Mouse (Mus musculus) left cerebral cortex, postnatal 10 days (tissue): Measurements from ENCODE around the gene Maml3. TPM values are rescaled to one million over a fixed set of nuclear protein-coding genes. Genes with fewer than 3 reads are reported as not detected.

Source experiments
- DNase-seq, 2 experiments: peaks; one replicate each; pipeline ENCODE4 v3.0.0; 2021 to 2022; ENCODE audit warnings: low spot score in 2 of 2, mixed read lengths in 1 of 2; ENCODE audit errors: extremely low spot score in 1 of 2
- intact Hi-C: fragments of 180-260 bp; cut with DNase I; formaldehyde crosslinking; loops from one replicate; pipeline ENCODE4 v1.15.1; 2025
- total RNA-seq, 2 experiments: library from RNA; stranded (reverse); gene quantifications; 2 replicates each; pipeline ENCODE4 v1.2.3; 2021

Gene Maml3
- total RNA-seq, 2 experiments from 2014 or later = 7.2 to 7.8 TPM

- no peak for DNase-seq
- intact Hi-C loops = no loop called here
These were observed 305.2 kb downstream of the Maml3 start for GRCm38 (mm10) chr3:51799650-51800049.

- intact Hi-C loops = no loop called here
- no peak for DNase-seq
These were observed 308.0 kb downstream of the Maml3 start for GRCm38 (mm10) chr3:51796838-51797237.

- DNase-seq = peak in 1 of 2 experiments; percentile 59
- intact Hi-C loops = no loop called here
These were observed 308.6 kb downstream of the Maml3 start for GRCm38 (mm10) chr3:51796219-51796828.

- DNase-seq = no peak
- intact Hi-C loops = no loop called here
These were observed 313.3 kb downstream of the Maml3 start for GRCm38 (mm10) chr3:51791542-51791941.

- DNase-seq = no peak
- intact Hi-C loops = no loop called here
These were observed 315.4 kb downstream of the Maml3 start for GRCm38 (mm10) chr3:51789389-51789904.

GRCm38 (mm10) chr3:51788591-51789339 is 316.1 kb downstream of the Maml3 start:
- intact Hi-C loops = no loop called here
- DNase-seq = peak; percentile 36 to 83

- no peak for DNase-seq
- intact Hi-C loops = no loop called here
These were observed 316.9 kb downstream of the Maml3 start for GRCm38 (mm10) chr3:51787945-51788344.

- intact Hi-C loops = no loop called here
- DNase-seq = no peak
These were observed 319.1 kb downstream of the Maml3 start for GRCm38 (mm10) chr3:51785796-51786195.

- intact Hi-C loops = no loop called here
These were observed 322.7 kb downstream of the Maml3 start for GRCm38 (mm10) chr3:51782191-51782590.

GRCm38 (mm10) chr3:51778738-51779592 is 325.9 kb downstream of the Maml3 start:
- DNase-seq = no peak
- intact Hi-C loops = no loop called here

More at GRCm38 (mm10) chr3:51782191-51782590, 322.7 kb downstream of the Maml3 start:
- DNase-seq = no peak

GRCm38 (mm10) chr3:51778179-51778578 is 326.7 kb downstream of the Maml3 start:
- intact Hi-C loops = no loop called here

GRCm38 (mm10) chr3:51776018-51776611 is 328.8 kb downstream of the Maml3 start:
- intact Hi-C loops = no loop called here
- DNase-seq = no peak

More at GRCm38 (mm10) chr3:51778179-51778578, 326.7 kb downstream of the Maml3 start:
- no peak for DNase-seq

GRCm38 (mm10) chr3:51773587-51773986 is 331.3 kb downstream of the Maml3 start:
- DNase-seq = no peak
- intact Hi-C loops = no loop called here

- DNase-seq = no peak
- intact Hi-C loops = no loop called here
These were observed 332.8 kb downstream of the Maml3 start for GRCm38 (mm10) chr3:51771839-51772630.

- intact Hi-C loops = no loop called here
- no peak for DNase-seq
These were observed 335.7 kb downstream of the Maml3 start for GRCm38 (mm10) chr3:51769196-51769595.

GRCm38 (mm10) chr3:51765220-51765923 is 339.5 kb downstream of the Maml3 start:
- intact Hi-C loops = no loop called here
- no peak for DNase-seq

- DNase-seq = no peak
- intact Hi-C loops = no loop called here
These were observed 340.7 kb downstream of the Maml3 start for GRCm38 (mm10) chr3:51764175-51764574.

- DNase-seq = no peak
- intact Hi-C loops = no loop called here
These were observed 342.0 kb downstream of the Maml3 start for GRCm38 (mm10) chr3:51762900-51763299.
